Mouse (Mus musculus) urinary bladder, postnatal 36 days (tissue): ENCODE data around the gene Fgfr2.

ENCODE experiments used
- DNase-seq, 2 experiments: peaks; one replicate each; pipeline ENCODE4 v3.0.0; 2022; ENCODE audit warnings: low spot score in 2 of 2, mixed read lengths in 1 of 2

The Fgfr2 gene

DNA sequence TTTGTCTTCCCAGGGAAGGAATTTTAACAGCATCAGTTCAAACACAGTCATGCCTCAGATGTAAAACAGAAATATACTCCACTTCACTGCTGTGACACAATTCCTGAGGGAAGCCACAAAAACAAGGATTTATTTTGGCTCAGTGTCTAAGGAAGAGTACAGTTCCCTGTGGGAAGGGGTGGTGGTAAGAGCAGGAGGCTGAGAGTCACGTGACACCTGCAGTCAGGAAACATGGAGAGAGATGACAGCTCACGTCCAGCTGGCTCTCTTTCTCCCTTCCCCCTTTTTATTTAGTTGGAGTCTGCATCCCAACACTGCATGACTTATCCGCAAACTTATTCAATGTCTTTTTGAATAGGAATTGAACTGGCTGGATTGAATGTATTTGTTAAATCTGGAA, 1475.6 kb downstream of the Fgfr2 start:
- DNase-seq, result no peak

DNA sequence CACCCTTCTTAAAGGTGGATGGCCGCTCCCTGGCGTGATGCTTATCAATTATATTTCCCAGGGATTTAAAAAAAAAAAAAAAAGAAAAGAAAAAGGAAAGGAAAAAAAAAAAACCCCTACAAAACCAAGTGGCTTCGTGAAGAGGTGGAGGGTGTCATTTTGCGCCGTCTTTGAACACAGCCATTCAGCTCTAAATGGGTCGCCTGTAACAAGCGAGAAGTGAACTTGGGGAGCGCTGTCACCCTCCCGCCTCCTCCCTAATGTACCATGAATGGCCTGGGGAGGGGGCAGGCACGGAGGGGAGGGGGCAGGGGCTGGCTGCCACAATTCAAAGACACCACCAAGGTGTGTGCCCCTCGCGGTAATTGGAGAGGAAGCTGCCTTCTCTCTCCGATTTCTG, 1478.6 kb downstream of the Fgfr2 start:
- no peak for DNase-seq

DNA sequence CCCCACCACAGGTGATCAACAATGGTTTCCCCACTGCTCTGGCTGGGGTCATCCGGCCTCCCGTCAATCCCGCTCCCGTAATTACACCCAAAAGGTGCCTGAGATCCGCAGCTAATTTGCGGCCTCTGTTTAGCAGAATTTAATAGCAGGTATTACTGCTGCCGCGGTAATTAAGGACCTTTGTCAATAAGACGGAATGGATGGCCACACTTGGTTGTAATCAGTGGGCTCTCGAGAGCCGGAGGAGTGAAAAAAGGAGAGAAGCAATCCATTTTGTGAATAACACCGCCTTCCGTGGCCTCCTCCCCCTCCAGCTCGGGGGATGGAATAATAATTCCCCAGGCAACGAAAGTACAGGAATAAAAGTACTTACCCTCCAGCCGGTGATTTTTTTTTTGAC, 1479.1 kb downstream of the Fgfr2 start:
- DNase-seq, result no peak

DNA sequence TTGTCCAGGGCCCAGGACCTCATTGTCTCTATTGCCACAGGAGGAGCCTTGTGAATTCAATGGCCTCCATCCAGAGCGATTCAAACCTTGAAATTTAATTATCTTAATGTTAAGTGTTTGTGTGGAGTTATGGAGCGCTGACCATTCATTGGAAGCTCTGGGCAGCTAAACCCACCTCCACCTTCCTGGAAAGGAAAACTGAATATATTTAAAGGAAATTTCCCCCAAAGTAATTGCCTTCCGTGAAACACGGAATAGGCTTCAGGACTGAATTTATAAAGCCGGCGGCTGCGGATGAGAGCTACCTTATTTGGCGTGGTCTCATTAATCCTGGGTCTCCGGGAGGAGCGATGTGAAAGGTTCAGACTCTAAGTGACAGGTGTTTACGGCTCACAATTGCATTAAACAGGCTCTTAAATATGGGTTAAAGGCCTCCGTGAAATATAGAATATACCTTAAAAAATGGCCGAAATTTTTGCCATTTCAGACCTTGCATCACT, 1479.8 kb downstream of the Fgfr2 start:
- no peak for DNase-seq

DNA sequence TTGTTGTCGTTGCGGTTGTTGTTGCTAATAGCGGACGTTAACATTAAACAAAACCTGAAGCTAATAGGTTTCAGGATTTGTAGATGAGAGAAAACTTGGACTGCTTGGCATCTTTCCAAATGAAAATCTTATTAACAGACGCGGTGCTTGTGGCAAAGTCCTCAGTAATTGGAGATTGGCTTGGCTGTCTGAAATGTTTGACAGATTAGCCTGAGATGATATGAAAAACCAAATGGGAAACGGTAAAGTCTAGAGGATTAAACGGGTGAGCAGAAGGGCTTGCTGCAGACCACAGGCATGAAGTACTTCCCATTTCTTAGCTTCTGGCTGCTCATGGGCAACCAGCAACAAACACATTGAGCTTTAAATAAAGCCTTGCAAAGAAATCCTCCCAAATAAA, 1493.6 kb downstream of the Fgfr2 start:
- DNase-seq, result no peak

DNA sequence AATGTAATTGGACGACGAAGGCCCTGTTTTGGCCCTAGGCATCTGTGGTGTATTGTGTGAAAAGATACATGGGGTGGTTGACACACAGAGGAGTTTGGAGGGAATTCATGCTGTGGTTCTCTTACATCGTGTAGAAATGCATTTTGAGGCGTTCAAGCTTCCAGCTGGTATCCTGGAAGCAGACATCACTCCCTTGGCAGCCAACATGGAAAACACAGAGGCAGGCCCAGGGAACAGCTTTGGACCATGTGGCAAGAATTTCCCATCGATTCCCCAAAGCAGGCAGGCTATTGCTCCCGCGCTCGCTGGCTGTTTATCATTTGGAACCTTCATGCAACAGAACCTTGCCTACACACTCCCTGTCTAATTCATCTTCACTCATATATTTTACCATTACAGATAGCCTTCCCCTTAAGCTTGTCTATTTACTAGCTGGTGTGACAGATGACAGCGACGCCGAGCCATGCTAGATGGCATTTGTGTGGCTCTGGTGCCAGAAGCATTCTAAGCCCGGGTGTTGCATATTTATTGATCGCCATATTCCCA, 1494.2 kb downstream of the Fgfr2 start:
- DNase-seq, result no peak

GRCm38 (mm10) chr7:131628356-131628755, 1494.8 kb downstream of the Fgfr2 start:
- no peak for DNase-seq

GRCm38 (mm10) chr7:131609677-131610076, 1513.5 kb downstream of the Fgfr2 start:
- DNase-seq, result peak; percentile 6 to 18

DNA sequence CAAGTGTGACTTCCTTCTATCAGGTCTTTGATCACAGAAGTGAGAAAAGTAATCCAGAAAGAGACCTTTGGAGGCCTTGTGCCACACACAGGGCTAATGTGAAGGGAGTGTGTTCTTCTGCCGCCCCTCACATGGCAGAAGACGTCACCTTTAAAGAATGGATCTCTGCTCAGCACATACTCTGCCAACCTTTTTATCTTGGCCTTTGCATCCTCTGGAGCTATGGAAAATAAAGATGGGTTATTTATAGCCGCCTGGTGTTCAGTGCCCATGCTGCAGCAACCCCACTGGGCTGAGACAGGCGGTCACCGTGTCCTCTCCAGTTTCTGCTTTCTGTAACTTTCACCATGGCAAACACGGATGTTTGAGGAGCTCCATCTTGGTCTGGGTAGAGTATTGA, 1515.1 kb downstream of the Fgfr2 start:
- no peak for DNase-seq

GRCm38 (mm10) chr7:131605481-131605880, 1517.7 kb downstream of the Fgfr2 start:
- no peak for DNase-seq

DNA sequence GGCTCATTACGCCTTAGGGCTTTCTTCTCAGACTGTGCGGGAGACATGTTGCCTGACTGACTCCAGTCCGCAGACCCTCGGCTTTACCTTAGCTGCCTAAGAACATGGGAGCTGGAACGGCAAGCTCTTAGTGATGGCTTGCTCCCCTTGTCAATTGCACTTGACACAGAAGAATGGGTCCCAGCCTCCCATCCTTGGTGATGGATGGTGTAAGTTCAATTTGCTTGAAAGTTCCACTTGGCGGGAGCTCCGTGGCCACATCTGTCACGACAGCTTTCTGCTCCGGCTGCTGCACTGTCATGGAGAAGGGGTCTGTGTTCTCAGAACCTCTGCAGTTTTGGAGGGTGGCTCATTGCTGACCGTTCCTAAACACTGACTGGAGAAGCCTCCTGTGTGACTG, 1518.2 kb downstream of the Fgfr2 start:
- DNase-seq, result no peak

DNA sequence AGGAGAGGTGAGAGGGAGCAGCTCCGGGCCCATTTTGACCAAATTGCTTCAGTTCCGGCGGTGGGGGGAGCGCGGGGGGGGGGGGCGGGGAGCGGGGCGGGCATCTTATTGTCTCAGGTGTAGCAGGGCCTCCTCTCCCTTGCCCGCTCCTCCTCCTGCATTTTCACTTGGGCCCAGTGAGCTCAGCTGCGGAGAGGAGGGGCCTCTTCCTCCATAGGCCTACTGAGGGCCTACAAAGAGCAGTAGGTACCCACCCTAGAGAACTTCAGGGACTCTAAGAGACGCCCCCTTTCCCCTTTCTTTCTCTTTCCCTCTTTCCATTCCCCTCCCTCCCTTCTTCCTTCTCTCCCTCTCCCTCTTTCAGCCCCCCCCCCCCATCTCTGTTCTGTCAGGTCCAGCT, 1520.0 kb downstream of the Fgfr2 start:
- DNase-seq, result no peak

DNA sequence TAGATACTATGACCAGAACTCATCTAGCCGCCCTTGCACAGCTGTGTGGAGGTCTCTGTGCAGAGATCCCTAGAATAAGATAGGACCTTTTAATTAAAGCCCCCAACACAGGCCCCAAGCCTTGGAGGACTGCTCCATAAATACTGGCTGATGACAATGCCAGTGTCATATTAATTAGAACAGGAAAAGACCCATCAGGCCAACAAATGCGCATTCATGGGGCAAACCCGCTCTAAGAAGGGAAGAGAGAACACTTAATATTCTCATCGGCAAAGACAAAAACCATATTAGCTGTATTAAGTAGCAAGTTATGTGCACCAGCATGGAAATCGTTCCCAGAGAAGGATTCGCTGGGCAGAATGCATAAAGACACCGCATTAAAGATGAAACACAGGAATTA, 1521.0 kb downstream of the Fgfr2 start:
- DNase-seq, result no peak

GRCm38 (mm10) chr7:131598483-131598824, 1524.7 kb downstream of the Fgfr2 start:
- DNase-seq, result no peak

DNA sequence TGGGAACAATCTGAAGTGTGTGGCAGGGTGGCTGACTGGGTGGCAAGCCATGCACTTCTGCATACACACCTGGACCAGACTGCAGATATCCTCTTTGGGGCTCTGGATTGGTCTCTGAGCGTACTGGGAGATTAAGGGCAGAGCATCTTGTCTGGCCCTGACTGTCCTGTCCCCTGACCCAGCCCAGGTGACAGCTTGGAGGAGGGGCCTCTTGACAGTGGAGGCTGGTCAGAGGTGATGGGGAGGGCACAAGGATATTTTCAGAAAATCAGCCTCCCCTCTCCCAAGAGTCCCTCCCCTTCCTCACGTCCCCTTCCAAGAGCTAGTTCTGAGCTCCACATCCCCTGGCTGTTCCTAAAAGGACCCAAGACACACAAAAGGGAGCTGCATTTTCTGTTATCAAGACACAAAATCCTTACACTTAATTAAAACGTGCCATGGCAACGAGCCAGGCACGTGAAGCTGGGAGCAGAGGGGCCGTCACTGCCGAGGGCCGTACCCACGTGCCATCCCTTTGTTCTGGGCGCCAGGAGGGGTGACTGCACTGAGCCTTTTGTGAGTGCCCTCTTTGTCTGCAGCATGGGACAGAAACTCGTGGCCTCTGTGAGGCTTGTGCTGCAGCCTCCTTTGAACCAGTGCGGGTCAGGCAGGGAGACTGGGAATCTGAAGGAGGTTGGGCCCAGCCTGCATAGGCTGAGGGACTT, 1525.2 kb downstream of the Fgfr2 start:
- no peak for DNase-seq

DNA sequence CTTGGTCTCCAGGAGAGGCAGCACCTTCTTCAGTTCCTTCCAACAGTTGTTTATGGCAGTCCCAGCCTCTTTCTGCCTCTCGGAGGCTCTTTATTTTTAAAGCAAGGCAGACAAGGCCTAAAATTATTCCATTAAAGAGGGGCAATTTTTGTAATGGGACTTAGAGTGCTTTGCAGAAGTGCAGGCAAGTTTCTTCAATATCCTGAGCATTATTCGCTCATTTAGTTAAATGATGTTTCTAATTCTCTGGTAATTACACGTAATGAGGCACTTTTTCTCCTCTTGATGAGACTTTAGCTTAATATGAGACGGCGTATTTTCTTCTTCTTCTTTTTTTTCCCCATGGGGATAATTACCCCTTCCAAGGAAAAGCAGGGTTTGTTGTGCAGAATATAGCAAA, 1537.6 kb downstream of the Fgfr2 start:
- DNase-seq, result no peak

GRCm38 (mm10) chr7:131582178-131582577, 1541.0 kb downstream of the Fgfr2 start:
- peak in 1 of 2 experiments; percentile 38 for DNase-seq

- DNase-seq, result no peak
Observed at GRCm38 (mm10) chr7:131575246-131575645, 1547.9 kb downstream of the Fgfr2 start.

DNA sequence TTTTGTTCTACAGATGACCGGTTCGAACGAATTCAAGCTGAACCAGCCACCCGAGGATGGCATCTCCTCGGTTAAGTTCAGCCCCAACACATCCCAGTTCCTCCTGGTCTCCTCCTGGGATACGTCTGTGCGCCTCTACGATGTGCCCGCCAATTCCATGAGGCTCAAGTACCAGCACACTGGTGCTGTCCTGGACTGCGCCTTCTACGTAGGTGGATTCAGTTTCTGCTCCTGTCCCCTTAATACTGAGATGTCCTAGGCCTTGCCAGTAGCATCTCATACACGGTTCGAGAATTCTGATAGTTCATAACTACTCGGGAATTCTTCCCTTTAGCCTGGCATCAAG, 1562.5 kb downstream of the Fgfr2 start:
- DNase-seq, result no peak

DNA sequence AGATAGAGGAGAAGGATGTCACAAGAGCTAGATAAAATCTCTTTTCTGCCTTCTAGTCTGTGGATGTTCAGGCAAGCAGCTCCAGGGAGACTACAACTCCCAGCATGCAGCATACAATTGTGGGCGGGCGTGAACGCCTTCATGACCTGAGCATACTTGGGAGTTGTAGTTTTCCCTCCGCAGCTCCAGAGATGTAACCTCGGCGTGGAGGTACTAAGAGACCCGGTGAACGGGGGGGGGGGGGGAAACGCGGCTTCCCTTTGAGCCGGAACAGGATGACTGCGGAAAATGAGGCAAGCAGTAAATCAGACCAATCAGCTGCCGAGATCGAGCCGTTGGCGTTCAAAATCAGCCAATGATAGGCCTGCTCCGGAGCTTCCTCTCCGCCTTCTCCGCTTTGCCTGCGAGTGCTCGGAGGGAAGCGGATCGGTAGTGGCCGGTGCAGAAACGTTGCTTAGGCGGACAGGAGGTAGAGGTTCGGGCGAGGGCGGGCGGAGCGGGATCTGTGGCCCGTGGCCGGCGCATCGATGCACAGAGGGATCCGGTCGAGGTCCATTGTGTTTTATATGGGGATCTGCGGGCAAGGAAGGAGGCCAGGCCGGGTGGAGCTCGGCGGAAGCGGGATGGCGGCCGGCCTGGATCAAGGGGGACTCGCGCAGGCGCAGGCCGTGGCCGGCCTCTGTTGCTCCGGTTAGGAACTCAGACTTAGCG, 1563.0 kb downstream of the Fgfr2 start, which contains the start of gene Bub3:
TSS of gene Bub3 (plus strand) at position 237 of the 711 bp plus-strand sequence.
- peak; percentile 87 to 91 for DNase-seq

- no peak for DNase-seq
Observed at GRCm38 (mm10) chr7:131557751-131558150, 1565.4 kb downstream of the Fgfr2 start.

DNA sequence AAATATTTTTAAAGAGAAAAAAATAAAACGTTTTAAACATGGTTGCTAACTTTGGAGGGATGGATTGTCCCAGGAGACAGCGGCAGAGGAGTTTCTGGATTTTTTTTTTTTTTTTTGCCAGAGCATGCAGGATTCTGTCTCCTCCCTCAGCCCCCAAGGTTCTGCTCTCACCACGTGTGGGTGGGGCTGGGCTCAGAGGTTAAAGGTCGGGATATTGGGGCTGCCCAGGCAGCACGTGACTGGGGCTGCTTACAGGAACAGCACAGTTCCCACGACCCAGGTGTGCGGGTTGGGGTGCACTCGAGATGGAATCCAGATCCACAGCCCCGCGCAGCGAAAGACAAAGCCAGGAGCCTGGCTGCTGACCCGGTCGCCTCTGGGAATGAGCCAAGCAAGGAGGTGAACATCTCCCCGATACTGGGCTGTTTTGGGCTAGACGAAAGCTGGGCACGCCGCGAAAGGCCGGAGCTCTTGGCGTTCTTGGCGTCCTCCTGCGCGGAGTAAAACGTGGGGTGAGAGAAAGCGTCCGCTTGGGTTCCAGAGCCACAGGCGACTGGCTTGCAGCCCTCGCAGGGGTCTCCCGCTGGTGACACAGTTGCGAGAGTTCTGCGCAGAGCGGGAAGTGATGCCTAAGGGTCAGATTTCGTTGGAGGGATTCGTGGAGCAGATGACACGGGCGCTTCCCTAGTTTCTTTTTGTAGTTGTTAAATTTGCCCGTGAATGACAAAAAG, 1566.4 kb downstream of the Fgfr2 start:
- DNase-seq, result no peak
